Mouse (Mus musculus) ovary, postnatal 36 days (tissue): ENCODE measurements around the gene Rpusd1.

Source experiments
- DNase-seq: peaks from one replicate; pipeline ENCODE4 v3.0.0; 2022; ENCODE audit warnings: low spot score, mixed read lengths

Rpusd1 gene

GRCm38 (mm10) chr17:25727265-25728008 is at the start of gene Rpusd1, which contains the start of gene Chtf18:
TSS of gene Rpusd1 (plus strand) at chr17:25727670.
TSS of gene Chtf18 (minus strand) at chr17:25727419.
- peak; percentile 97 for DNase-seq

- no peak for DNase-seq
Observed at GRCm38 (mm10) chr17:25677969-25678368, 49.5 kb upstream of the Rpusd1 start.

- DNase-seq: no peak
Observed at GRCm38 (mm10) chr17:25679818-25680217, 47.7 kb upstream of the Rpusd1 start.

- no peak for DNase-seq
Observed at GRCm38 (mm10) chr17:25681636-25682035, 45.8 kb upstream of the Rpusd1 start.

GRCm38 (mm10) chr17:25686323-25686722 is 41.1 kb upstream of the Rpusd1 start:
- DNase-seq: no peak

GRCm38 (mm10) chr17:25688922-25689321 is 38.5 kb upstream of the Rpusd1 start:
- DNase-seq: no peak

GRCm38 (mm10) chr17:25696263-25696662 is 31.2 kb upstream of the Rpusd1 start:
- DNase-seq: no peak

- peak; percentile 49 for DNase-seq
Observed at GRCm38 (mm10) chr17:25698446-25698845, 29.0 kb upstream of the Rpusd1 start.

- DNase-seq: no peak
Observed at GRCm38 (mm10) chr17:25700863-25701496, 26.5 kb upstream of the Rpusd1 start.

- DNase-seq: no peak
Observed at GRCm38 (mm10) chr17:25709994-25710393, 17.5 kb upstream of the Rpusd1 start.

- no peak for DNase-seq
Observed at GRCm38 (mm10) chr17:25711136-25711535, 16.3 kb upstream of the Rpusd1 start.

GRCm38 (mm10) chr17:25715627-25716026 is 11.8 kb upstream of the Rpusd1 start:
- DNase-seq: no peak

- DNase-seq: no peak
Observed at GRCm38 (mm10) chr17:25716130-25716529, 11.3 kb upstream of the Rpusd1 start.

- DNase-seq: peak; percentile 27
Observed at GRCm38 (mm10) chr17:25716711-25717637, 10.5 kb upstream of the Rpusd1 start, which contains the start of gene Gng13. TSS of gene Gng13 (plus strand) at chr17:25717171.

- DNase-seq: no peak
Observed at GRCm38 (mm10) chr17:25717691-25718090, 9.8 kb upstream of the Rpusd1 start.

- DNase-seq: no peak
Observed at GRCm38 (mm10) chr17:25721476-25721875, 6.0 kb upstream of the Rpusd1 start.

GRCm38 (mm10) chr17:25723470-25723869 is 4.0 kb upstream of the Rpusd1 start:
- DNase-seq: no peak

- DNase-seq: no peak
Observed at GRCm38 (mm10) chr17:25723919-25724318, 3.6 kb upstream of the Rpusd1 start.

GRCm38 (mm10) chr17:25725264-25725663 is 2.2 kb upstream of the Rpusd1 start:
- DNase-seq: no peak

GRCm38 (mm10) chr17:25728009-25728270 is 470 bp downstream of the Rpusd1 start:
- DNase-seq: no peak

GRCm38 (mm10) chr17:25732082-25732481 is 4.6 kb downstream of the Rpusd1 start:
- DNase-seq: peak; percentile 79

- no peak for DNase-seq
Observed at GRCm38 (mm10) chr17:25735246-25735645, 7.8 kb downstream of the Rpusd1 start.

GRCm38 (mm10) chr17:25735745-25736144 is 8.3 kb downstream of the Rpusd1 start, which contains the start of gene Mslnl:
TSS of gene Mslnl (plus strand) at chr17:25736042.
- no peak for DNase-seq
